Mouse (Mus musculus) right cerebral cortex, postnatal 14 days (tissue): ENCODE results near the gene Eps8l3.
A peak's percentile ranks its signal among the peaks of the same experiment; 100 is the strongest.

Experiments
- DNase-seq: peaks from one replicate; pipeline ENCODE4 v3.0.0; 2022

The Eps8l3 gene

DNA sequence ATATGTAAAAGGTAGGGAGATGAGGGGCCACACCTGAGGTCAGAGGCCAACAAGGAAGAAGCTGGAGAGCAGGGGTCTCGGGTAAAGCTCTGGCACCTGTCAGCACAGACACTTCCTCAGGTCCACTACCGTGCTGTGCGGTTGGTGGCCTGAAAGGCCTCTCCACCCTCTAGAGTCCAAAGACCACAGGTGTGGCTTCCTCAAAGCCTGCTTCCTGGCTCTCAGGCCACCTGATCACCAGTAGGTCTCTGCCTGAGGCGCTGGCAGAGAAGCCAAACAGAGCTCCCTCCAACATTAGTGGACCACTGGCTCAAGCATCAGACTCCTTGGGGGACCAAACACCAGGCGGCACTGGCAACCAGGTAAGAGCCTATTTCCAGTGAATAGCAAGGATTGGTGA, at the start of gene Eps8l3:
Gene Eps8l3, plus strand, starts transcription at position 225 of the 400 bp plus-strand sequence.
- DNase-seq = no peak

DNA sequence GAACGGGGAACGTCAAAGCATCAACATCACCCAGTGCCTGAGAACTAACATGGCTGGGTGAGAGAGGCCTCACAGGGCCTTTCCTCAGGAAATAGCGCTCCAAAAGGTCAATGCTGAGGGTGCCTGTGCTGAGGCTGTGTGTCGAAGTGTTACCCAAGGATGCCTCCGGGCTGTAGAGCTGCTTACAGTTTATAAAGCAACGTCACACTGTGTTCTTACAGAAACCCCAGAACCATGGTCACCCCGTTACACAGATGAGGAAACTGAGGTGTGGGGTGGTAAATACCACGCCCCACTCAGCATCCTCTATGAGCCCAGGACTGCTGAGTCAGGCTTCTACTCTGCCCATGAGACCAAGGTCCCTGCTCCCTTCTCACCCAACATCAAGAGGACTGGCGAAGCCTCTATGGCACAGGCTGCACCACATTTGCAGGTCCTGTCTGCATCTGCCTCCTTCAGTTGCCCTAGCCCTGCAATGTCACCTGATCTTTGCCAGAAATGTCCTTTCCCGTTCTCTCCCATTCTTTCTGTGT, 49.1 kb upstream of the Eps8l3 start:
- DNase-seq = no peak

DNA sequence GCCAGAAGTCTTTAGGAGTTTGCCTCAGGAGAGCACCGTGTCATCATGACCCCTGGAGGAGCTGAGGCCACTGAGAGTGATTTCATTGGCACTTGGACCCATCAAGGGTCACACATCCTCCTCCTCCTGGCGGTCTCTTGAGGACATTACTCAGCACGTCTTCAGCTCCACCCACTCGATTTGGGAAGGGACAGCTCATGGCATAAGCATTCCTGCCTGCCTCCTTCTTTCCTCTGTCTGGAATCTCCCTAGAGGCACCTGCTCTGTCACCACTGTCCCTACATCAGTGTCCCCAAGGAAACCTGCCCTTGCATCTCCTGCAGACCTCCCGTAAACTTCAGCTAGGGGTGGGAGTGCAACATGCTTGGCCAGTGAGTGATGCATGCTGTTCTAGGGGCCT, 48.5 kb upstream of the Eps8l3 start:
- DNase-seq = no peak

DNA sequence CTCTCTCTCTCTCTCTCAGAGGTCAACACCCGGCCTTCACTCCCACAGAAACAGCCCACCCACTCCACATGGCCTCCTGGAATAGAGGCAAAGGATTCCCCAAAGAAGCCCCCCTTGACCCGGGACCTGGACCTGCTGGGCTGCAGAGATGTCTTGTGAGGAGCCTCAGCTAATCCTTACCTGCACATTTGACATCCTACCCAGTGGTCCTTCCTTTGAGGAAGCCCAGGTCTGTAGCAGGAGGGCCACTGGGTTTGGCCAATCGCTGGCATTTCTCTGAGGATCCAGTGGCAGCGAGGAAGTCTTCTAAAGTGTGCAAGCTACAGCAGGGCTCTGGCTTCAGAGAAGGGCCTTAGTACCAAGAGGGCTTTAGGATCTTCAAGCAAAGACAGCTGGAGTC, 48.0 kb upstream of the Eps8l3 start:
- no peak for DNase-seq

DNA sequence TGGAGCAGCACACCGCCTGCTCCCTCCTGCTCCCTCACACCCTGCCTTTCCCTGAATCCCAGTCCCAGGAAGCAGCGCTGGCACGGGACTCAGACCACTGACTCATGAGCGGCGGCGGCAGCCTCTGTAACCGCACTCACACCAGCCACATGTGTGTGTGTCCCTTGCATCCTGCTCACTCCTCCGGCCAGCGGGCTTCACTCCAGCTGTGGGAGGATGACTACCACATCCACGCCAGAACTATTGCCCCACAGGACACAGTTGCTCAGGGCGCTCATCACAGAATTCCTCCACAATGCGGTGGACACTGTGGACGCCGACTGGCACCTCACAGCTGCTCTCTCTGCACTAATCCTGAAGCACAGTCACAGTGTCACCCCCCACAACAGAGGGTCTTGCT, 47.4 kb upstream of the Eps8l3 start:
- no peak for DNase-seq

DNA sequence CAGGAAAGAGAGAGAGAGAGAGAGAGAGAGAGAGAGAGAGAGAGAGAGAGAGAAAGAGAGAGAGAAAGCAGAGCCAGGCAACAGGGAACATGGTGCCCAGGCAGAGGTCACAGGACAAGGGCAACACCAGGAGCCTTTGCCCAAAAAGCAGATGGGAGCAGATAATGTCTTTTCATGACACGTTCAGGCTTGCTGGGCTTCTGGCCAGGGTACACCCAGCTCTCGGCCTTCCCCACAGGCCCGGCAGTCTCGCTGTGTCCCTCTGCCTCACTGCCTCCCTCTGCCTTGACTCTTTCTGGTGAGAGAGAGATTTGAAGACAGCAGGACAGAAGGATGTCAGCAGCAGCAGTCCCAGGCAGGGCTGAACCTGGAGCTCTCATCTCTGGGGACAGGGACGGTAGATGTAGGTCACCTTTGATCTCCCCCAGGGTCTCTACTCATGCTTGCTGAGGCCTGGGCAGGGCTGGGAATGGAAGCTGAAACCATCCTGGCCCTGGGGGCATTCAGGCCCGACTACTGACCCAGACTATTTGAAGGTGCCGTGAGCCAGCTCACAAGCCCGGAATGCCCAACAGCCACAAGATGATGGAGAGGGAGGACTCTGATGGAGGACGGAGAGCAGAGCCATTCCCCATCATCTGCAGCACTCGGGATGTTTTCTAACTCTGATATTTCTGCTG, 45.0 kb upstream of the Eps8l3 start:
- DNase-seq = no peak

DNA sequence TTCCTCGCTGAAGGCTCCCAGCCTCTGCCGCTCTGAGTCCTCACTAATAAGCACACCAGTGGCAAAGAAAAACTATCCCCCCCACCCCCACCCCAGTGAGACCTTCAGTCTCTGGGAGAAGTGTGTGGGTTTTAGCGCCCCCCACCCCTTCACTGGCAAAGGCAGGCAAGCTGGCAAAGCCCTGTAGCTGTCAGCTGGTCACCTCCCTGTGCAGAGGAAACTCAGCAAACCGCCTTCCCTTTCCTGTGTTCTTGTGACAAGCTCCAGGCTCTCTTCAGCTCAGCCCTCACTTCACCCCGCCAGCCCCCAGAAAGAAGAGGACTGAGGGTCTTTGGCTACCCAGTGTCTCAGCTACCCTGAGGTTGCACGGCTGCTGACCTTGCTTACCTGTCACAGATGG, 44.4 kb upstream of the Eps8l3 start:
- peak; percentile 19 for DNase-seq

DNA sequence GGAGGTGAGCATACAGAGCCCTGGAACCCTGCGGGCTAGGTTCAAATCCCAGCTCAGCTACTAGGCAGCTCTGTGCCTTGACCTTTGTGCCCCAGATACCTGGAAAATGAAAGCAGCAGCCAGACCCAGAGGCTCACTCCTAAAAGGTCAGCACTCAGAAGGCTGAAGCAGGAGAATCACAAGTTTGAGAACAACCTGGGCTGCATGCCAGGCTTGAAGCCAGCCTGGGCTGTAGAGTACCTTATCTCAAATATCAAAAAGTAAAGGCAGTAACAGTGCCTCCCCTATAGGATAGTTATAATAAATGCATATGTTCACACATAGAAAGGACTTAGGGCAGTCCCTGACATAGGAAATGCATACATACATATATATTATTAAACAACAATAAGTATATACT, 43.7 kb upstream of the Eps8l3 start:
- no peak for DNase-seq

DNA sequence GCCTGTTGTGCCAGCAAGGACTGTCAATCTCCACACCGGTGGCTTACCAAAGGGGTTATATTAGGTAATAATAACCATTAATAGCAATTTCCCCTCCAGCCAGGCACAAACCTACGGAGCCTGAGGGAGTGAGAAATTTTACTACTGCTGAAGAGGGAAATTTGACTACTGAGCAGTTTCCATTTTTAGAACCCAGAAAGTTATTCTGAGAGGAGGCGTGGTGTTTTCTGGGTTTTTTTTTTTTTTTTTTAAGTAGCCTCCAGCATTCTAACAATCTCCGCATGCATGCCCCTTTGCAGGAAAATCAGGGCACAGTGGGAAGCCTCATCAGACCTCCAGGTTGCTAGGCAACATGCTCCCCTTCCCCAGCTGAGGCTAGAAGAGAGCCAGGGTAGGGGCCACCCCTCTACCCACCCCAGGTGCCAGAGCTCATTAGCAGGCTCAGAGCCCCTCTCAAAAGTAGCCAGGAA, 43.1 kb upstream of the Eps8l3 start:
- DNase-seq = no peak

DNA sequence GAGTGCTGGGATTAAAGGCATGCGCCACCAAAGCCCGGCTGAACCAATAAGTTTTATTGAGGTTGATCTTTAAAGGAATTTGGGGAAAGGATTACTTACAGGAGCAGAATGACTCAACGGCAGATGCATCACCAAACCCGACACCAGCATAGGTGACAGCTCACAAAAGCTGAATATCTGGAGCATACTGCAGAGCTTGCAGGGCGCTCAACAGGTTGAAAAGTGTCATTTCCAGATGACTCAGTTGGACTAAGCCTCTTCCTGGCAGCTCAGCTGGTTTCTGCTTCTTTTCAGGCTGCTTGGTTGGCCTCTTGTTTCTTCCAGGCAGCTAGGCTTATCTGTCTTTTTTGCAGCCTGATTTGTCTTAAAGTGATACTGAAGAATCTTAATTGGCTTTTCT, 41.7 kb upstream of the Eps8l3 start:
- no peak for DNase-seq

DNA sequence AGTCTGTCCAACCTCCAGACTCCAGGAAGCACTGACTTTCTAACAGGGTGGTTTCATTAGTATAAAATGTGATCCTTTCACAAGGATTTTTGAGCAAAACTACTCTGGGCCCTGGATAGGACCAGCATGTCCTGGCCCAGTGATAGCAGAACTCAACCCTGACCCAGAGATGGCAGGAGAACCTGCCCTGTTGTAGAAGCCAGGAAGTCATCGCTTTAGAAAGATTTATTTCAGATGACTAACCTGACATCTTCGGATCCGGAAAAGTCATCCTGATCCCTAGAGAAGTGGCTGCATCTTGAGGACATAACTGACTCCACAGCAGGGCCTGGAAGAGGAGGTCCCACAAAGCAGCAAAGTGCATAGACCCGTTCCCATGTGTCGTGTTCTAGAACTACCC, 37.2 kb upstream of the Eps8l3 start:
- no peak for DNase-seq

DNA sequence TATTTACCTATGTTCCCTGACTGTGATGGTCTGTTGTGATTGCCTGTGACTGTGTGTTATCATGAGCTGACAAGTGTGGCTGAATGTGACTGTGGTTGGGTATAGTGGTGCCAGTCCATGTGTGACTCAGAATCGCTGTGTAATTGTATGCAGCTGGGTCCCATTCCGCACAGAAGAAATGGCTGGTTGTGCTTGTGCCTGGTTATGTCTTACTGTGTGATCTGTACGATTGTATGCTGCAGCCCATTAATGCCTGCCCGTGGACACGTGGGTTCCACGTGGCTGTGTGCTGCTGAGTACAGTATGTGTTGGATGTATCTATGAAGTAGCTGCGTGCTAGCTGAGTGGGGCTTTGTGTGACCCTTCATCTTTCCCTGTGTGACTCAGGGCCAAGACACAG, 36.2 kb upstream of the Eps8l3 start:
- DNase-seq = no peak

DNA sequence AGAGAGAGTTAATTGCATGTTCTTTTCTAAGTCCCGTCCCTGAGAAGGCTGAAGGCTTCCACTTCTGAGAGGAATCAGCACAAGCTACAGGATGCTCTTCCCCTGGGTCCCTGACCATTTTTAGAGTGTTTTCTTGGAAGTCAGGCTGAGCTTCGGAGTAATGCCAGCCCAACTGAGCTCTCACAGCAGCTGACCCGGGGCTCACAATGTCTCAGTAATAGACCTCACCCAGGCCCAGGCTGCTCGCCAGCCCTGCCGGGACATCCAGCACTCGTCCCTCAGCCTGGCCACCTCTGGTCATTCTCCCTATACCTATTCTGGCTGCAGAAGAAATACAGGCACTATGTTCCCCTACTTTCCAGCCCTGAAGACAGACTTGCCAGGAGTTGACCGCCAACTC, 35.7 kb upstream of the Eps8l3 start:
- no peak for DNase-seq

DNA sequence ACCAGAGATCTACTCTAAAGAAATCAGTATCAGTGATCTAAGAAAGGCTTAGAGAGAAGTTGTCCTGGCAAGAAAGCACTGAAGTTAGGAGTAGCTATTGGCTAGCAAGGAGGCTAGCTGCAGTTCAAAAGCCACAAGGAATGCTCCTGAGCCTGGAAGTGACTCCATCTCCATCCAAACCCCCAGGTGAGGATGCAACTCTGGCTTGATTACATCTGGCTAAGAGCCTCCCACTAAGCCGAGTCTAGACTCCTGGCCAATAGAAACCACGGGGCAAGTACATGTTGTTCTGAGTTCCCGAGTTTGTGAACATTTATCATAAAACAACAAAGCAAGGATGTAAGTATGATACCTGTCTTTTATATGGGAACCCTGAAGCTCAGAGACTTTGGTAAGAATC, 33.6 kb upstream of the Eps8l3 start:
- DNase-seq = no peak

DNA sequence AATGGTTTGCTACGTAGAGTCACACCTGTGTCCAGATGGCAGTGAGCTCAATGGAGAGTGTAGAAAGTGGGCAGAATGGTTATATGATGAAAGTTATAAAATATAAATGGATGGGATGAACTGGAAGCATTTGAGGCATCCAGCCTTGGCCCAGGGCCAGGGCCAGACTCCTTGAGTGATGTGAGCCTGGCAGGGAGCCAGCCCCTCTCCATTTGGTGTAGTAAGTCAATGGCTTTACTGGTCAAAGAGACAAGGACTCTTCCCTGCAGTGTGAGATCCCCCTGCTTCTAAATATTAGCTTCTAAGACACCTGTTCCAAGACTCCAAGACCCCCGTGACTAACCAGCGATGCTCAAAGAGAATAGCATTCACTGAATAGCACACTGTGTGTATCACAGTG, 33.0 kb upstream of the Eps8l3 start:
- DNase-seq = peak; percentile 59

DNA sequence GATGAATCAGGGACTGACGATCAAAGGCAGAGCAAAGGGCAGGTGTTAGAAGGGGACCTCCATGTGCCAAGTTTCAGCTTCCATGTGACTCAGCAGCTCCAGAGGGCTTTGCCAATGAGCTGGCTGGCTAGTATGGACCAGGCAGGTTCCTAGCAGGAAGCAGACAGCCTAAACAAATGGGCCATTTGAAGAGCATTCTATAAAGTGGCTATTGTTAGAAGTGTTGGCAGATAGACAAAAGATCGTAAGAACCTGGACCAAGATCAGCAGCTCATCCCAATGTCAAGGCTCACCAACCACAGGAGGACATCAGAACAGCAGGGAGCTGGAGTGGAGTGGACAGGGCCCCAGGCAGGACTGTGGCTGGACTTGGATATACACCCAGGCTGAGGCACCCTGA, 32.5 kb upstream of the Eps8l3 start:
- DNase-seq = no peak

DNA sequence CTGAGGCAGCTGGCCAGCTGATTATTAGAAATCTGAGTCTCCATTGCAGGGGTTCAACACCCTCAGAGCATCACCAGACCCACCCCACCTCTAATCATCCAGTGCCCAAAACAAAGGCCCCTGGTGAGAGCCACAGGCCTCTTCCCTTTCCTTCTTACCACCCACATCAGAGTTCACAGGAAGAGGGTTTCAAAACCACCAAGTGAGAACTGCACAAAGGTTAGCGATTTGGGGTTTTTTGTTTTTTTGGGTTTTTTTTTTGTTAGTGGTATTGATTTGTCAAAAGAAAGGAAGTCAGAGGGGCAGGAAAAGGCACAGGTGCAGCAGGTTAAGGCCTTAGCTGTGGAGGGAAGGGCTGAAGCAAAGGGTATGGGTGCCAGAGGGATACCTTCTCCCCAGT, 30.9 kb upstream of the Eps8l3 start:
- DNase-seq = no peak

DNA sequence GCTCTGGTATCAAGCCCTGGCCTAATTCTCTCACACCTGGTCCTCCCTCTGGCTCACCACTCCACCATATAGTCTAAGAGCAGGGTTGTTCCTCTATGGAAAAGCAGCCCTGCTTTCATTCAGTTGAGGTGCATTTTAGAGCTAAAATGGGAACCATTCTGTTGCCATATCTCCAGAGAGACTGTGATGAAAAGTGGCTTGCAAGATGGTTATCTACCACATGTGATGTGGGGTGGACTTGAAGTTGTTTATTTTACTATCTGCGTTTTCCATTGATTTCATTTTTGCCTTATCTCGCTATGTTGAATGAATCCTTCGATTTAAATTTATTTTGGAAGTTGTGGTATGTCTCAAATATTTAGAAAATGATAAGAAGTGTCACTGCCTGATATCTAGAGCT, 30.2 kb upstream of the Eps8l3 start:
- DNase-seq = no peak

DNA sequence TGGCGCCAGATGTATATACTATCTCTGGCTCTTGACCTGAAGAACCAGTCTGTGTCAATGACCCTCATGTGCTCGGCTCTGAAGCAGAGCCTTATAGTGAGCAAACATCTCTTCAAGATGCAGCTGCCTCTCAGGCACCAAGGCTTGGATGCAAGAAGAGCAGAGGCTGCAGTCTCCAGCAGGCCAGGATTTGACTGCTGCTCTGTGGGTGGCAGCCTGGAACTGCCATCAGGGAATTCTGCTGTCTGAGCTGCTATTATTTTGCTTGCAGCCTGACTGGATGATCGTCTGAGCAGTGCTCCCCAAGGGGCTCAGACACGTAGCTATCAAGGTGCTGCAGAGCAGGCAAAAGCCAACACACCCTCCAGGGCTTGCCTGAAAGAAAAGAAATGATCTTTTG, 28.9 kb upstream of the Eps8l3 start:
- no peak for DNase-seq

DNA sequence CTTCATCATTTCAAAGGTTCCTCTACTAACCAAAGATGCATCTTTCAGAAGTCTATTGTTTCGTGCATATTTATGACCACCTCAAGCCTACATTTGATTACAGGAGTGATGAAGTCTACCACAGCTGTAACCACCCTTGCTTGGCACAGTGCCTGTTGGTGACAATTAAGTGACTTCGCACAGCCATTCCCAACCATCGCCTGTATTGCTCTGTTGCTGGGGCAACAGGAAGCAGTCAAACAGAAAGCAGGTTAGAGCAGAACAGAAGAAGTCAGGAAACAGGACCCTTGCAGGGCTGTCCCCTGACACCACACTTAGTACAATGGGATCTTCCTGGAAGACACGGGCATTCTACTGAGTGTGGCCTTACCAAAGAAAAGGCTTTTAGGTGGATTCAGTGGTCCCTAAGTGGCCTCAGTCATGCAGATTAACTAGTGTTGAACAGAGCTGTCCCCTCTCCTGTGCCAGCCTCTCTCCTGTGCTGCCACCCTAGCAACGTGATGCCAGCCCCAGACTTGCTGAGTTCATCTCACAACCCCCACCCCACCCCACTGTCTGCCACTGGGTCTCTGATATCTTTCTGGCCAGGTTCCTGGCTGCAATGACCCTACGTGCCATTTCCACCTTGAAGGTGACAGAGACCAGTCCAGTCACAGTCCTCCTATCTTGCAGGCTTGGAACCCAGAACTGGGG, 27.9 kb upstream of the Eps8l3 start:
- DNase-seq = no peak

DNA sequence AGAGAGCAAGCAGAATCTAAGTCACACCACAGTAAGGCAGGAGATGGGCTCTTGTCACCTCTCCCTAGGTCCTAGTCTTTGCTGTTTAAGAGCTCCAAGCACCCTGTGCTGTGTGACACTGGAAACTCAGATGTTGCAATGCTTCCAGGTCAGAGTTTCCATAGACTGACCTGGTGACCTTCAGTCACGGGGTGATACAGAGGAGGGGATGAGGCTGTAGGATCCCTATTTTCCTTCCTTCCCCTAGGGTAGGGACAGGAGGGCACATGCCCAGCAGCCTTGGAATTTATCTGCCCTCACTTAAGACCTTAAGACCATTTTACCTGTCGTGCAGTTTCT, 27.4 kb upstream of the Eps8l3 start:
- DNase-seq = no peak

DNA sequence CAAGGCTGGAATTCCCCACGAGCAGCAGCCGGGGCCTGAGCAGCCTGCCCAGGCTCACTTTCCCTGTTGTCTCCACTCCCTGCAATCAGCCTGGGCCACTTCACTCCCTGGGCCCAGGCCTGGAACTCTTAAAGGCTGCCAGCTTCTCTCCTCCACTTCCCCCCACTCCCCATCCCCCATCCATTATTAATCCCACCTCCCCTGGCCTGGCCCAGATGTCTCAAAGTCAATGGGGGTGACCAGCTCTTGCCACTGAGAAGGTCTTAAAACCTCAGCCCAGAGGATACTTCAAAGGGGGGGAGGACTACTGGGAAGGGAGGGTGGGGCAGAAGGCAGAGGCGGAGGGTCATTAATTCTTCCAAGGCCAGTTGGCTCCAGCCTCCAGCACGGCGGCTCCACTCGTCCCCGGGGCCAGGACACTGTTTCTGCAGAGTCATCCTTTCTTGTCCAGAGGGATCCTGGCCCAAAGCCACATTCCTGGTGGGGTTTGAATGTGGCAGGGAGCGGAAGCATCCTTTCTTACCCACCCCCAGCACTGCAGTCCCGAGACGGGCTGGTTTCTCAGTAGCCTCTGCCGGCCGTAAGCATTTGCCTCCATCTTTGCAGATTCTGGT, 26.5 kb upstream of the Eps8l3 start:
- DNase-seq = peak; percentile 43

DNA sequence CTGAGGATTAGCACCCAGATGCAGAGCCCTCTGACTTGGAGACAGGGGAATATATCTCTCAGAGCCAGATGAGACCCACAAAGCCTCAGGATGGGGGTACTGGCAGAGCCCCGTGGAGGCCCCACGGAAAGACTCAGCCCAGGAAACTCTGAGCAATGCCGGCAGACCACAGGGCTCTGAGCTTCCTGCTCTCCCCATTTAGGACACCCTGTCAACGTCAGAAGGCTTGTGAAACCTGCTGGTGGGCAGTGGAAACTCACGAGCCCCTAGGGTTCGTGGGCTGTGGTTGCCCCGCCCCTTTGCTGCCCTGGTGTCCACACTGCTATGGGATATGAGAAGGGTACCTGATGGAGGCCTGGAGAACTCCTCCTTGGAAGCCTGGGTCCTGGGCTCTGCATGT, 24.2 kb upstream of the Eps8l3 start:
- DNase-seq = no peak
